Comparison of ENCODE assay signal across 8 mouse cellular contexts in genomic region chr9:63918245-63918644, GRCm38 (mm10).
DNase-seq lines count a peak whose midpoint lies in the region; ATAC-seq lines count a peak whose summit lies in the region.
"Had no signal": no experiment of that assay in that cellular context is flagged by ENCODE, and none has a peak within 500 bp of the region (broad histone marks: within the 10 kb centered on the region; RNA-seq: fewer than 3 reads in every experiment).

No protein-coding gene starts in this region.

- peak; percentile 70 for ATAC-seq in intestine, embryonic 15.5 days

- H3K9me3 ChIP-seq in intestine, embryonic 15.5 days: no peaks in the 10 kb centered on the region
- H3K9me3 ChIP-seq: neural tube, embryonic 12.5 days had no signal

- intact Hi-C loops in left cerebral cortex, postnatal 14 days (cut with DNase I): loop anchor here (5.0 kb wide), 1 partner anchor 169 kb away; no protein-coding TSS in a partner anchor

- DNase-seq in adipocyte (ENCODE audit: low spot score): peak; percentile 88
- peak; percentile 71 to 84 for DNase-seq in cerebellum, postnatal 25 days
- peak; percentile 81 for DNase-seq in gastrocnemius, postnatal 10 days
- peak; percentile 69 to 75 for DNase-seq in left cerebral cortex, postnatal 14 days (ENCODE audit: low spot score in 2 of 2)
- peak; percentile 82 for DNase-seq in mesoderm, embryonic 11.5 days (ENCODE audit: low read depth, low spot score)
- DNase-seq in spleen, postnatal 14 days (ENCODE audit: low spot score in 2 of 2): peak; percentile 39 to 63

- H3K36me3 ChIP-seq in intestine, embryonic 15.5 days: no peaks in the 10 kb centered on the region
- H3K36me3 ChIP-seq: neural tube, embryonic 12.5 days had no signal

- no peak overlapping the region for H3K4me3 ChIP-seq in intestine, embryonic 15.5 days (replicated peaks)
- H3K4me3 ChIP-seq: neural tube, embryonic 12.5 days had no signal

- no peak overlapping the region for H3K4me2 ChIP-seq in intestine, embryonic 15.5 days (replicated peaks)
- H3K4me2 ChIP-seq: neural tube, embryonic 12.5 days had no signal

- 67% methylated on average over 4 of the region's 4 CpGs for WGBS in intestine, embryonic 15.5 days

- H3K27me3 ChIP-seq in intestine, embryonic 15.5 days (replicated peaks): no peaks in the 10 kb centered on the region
- H3K27me3 ChIP-seq: neural tube, embryonic 12.5 days had no signal

- peaks cover 7% of the 10 kb centered on the region; the same call in 1 of the 2 replicates for H3K4me1 ChIP-seq in intestine, embryonic 15.5 days (replicated peaks)
- H3K4me1 ChIP-seq: neural tube, embryonic 12.5 days had no signal

- no peak overlapping the region for H3K9ac ChIP-seq in intestine, embryonic 15.5 days
- H3K9ac ChIP-seq: neural tube, embryonic 12.5 days had no signal

- H3K27ac ChIP-seq in intestine, embryonic 15.5 days: no peak overlapping the region
- H3K27ac ChIP-seq: neural tube, embryonic 12.5 days had no signal
